Mouse (Mus musculus) C2C12 (cell line): Measurements from ENCODE around the gene Vnn3. TPM values are rescaled to one million over a fixed set of nuclear protein-coding genes. Genes with fewer than 3 reads are reported as not detected.

Experiments
- H3K27me3 ChIP-seq: one replicate; pipeline ENCODE4 v1.6.1; 2011; ENCODE audit not compliant: control insufficient read depth, insufficient read depth, insufficient read length
- H3K36me3 ChIP-seq: one replicate; pipeline ENCODE4 v1.6.1; 2011; ENCODE audit not compliant: control insufficient read depth, insufficient read depth
- H3K4me3 ChIP-seq: one replicate; pipeline ENCODE4 v1.5.1; 2011; ENCODE audit warnings: mild to moderate bottlenecking, control low read depth; ENCODE audit not compliant: poor library complexity, insufficient read depth, severe bottlenecking
- H3K79me2 ChIP-seq: one replicate; pipeline ENCODE4 v1.6.1; 2011; ENCODE audit not compliant: control insufficient read depth, insufficient read depth
- H3K79me3 ChIP-seq: one replicate; pipeline ENCODE4 v1.6.1; 2011; ENCODE audit warnings: low read depth, control low read depth
- H3ac ChIP-seq: one replicate; pipeline ENCODE3; 2011; ENCODE audit warnings: low read depth; ENCODE audit not compliant: control insufficient read depth, insufficient read length
- CEBPB ChIP-seq: IDR thresholded peaks from one replicate; pipeline ENCODE4 v1.6.1; 2011; ENCODE audit warnings: low read depth, mild to moderate bottlenecking, control low read depth, moderate library complexity
- CTCF ChIP-seq: IDR thresholded peaks from one replicate; pipeline ENCODE4 v1.5.1; 2011; ENCODE audit not compliant: control insufficient read depth, insufficient read depth, insufficient read length
- FOSL1 ChIP-seq: IDR thresholded peaks from one replicate; pipeline ENCODE4 v1.8.0; 2011; ENCODE audit warnings: mild to moderate bottlenecking, low read length; ENCODE audit not compliant: poor library complexity, insufficient read depth, severe bottlenecking
- MAX ChIP-seq: IDR thresholded peaks from one replicate; pipeline ENCODE4 v1.6.1; 2011; ENCODE audit warnings: mild to moderate bottlenecking, control low read depth
- MYOD1 ChIP-seq: IDR thresholded peaks from one replicate; pipeline ENCODE4 v1.6.1; 2011; ENCODE audit warnings: low read depth; ENCODE audit not compliant: control insufficient read depth, insufficient read length
- MYOG ChIP-seq: IDR thresholded peaks from one replicate; pipeline ENCODE4 v1.6.1; 2011; ENCODE audit not compliant: control insufficient read depth, insufficient read length; ENCODE audit errors: extremely low read depth
- USF1 ChIP-seq: IDR thresholded peaks from one replicate; pipeline ENCODE4 v1.6.1; 2011; ENCODE audit warnings: low read depth, mild to moderate bottlenecking, control low read depth, moderate library complexity
- polyA plus RNA-seq: library from polyadenylated mRNA; unstranded; fragments of >200 nt; fragmentation: generic; extraction: Trizol; gene quantifications from one replicate; pipeline ENCODE4 v1.2.1, GENCODE M21; 2012; ENCODE audit warnings: missing spikeins

Gene Vnn3
- polyA plus RNA-seq, 1 experiment: not detected

DNA sequence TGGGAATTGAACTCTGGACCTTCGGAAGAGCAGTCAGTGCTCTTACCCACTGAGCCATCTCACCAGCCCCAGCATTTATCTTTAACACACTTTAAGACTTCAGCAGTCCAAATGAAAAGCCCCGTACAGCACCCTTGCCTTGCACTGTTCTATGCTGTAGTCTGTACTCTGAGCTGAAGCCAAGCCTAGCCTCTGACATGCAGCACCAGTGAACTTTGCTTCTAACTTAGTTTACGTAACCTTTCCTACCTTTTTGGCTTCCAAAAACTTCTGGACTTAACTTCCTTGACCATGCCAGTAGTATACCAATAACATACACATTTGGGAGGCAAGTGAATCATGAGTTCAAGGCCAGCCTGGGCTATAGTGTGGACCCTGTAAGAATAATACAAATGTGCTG, 12.4 kb upstream of the Vnn3 start:
- Histone ChIP-seq H3ac (no peak overlapping the region), H3K79me2 (no peaks in the 10 kb centered on the region), H3K4me3 (no peak overlapping the region), H3K36me3 (no peaks in the 10 kb centered on the region), H3K27me3 (no peaks in the 10 kb centered on the region), H3K79me3 (no peaks in the 10 kb centered on the region)
- TF ChIP-seq CTCF: no peak
- TF ChIP-seq FOSL1: no peak
- TF ChIP-seq CEBPB: no peak
- no peak for TF ChIP-seq MAX
- no peak for TF ChIP-seq MYOG
- TF ChIP-seq USF1: no peak
- no peak for TF ChIP-seq MYOD1

DNA sequence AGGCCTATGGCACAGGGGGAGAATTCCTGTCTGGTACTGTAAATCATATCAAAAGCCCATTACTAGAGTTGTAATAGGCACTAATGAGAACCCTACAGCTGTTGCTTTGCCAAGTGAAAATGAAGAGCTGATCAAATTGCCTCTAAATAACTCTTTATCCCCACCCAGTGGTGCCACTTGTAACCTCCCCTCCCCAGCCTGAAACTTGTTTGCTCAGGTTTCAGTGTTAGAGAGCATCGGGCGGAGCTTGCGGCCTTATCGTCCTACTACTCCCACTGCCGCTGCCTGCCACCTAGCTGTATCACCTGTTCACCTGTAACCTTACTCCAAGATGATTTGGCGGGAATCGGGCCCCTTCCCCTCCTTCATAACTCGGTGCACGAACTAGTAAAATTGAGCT, 11.9 kb upstream of the Vnn3 start:
- Histone ChIP-seq H3K79me2 (no peaks in the 10 kb centered on the region), H3K36me3 (no peaks in the 10 kb centered on the region), H3ac (no peak overlapping the region), H3K4me3 (no peak overlapping the region), H3K79me3 (no peaks in the 10 kb centered on the region), H3K27me3 (no peaks in the 10 kb centered on the region)
- TF ChIP-seq MYOD1: no peak
- TF ChIP-seq USF1: no peak
- no peak for TF ChIP-seq MYOG
- no peak for TF ChIP-seq CEBPB
- TF ChIP-seq MAX: no peak

GRCm38 (mm10) chr10:23840496-23840895, 10.8 kb upstream of the Vnn3 start:
- Histone ChIP-seq H3K27me3 (no peaks in the 10 kb centered on the region), H3K4me3 (no peak overlapping the region), H3K36me3 (no peaks in the 10 kb centered on the region), H3ac (no peak overlapping the region), H3K79me3 (no peaks in the 10 kb centered on the region), H3K79me2 (no peaks in the 10 kb centered on the region)
- TF ChIP-seq MYOD1: no peak
- no peak for TF ChIP-seq CTCF
- TF ChIP-seq USF1: no peak
- TF ChIP-seq CEBPB: no peak
- TF ChIP-seq FOSL1: no peak
- no peak for TF ChIP-seq MYOG
- no peak for TF ChIP-seq MAX

DNA sequence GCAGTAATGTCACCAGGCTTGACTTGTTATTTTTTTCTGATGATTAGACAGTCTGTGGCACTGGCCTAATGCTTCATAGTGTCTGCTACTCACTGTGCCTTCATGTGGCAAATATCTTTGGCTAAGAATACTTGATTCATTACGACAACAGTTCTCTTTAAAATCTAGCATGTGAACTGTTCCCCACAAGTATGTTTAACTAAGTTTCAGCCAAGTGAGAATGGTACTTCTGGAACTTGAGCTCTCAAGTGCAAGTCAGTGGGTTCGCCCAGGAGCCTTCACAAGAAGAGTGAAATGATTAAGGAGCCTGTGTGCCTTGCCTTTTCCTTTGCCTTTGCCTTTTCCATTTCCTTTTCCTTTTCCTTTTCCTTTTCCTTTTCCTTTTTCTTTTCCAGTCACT, 834 bp downstream of the Vnn3 start:
- Histone ChIP-seq H3ac (no peak overlapping the region), H3K27me3 (peaks cover 7% of the 10 kb centered on the region), H3K4me3 (no peak overlapping the region), H3K79me2 (no peaks in the 10 kb centered on the region), H3K79me3 (no peaks in the 10 kb centered on the region), H3K36me3 (no peaks in the 10 kb centered on the region)
- TF ChIP-seq CTCF: no peak
- TF ChIP-seq CEBPB: no peak
- no peak for TF ChIP-seq FOSL1
- TF ChIP-seq USF1: no peak
- no peak for TF ChIP-seq MAX
- TF ChIP-seq MYOD1: no peak
- no peak for TF ChIP-seq MYOG

DNA sequence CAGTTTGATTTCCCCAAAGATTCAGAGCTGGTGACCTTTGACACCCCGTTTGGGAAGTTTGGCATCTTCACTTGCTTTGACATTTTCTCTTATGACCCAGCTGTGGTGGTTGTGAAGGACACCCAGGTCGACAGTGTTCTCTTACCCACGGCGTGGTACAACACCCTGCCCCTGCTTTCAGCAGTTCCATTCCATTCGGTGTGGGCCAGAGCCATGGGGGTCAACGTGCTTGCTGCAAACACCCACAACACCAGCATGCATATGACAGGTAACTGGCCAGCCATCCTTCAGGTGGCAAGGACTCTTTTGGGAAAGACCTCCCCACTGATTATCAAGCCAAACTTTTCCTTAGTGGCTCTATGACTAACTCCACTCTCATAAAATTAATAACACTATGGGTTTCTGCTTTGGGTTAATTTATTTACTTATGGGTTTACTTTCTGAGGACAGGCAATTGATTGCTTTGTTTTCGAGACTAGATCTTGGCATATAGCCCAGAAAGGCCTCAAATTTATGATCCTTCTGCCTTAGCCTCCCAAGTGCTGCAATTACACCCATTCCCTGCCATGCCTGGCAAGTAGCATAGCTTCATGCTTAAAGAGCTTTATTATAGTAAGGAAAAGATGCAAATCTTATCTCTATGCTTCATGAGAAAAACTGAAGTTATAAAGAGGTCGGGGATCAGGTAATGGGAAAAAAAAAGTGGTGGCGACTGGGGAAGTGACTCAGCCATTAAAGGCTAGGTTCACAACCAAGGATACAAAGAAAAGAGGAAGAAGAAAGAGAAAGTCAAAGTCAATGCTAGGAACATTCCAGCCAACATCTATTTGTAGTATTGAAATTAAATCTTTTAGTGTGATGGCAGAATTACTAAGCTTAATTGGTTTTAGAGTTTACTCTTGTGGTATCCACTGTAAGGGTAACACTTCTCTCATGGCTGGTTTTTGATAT, 13.4 kb downstream of the Vnn3 start:
- TF ChIP-seq MYOD1: no peak
- TF ChIP-seq CEBPB: no peak
- no peak for TF ChIP-seq FOSL1
- TF ChIP-seq MYOG: no peak
- no peak for TF ChIP-seq CTCF
- no peak for TF ChIP-seq USF1
- TF ChIP-seq MAX: no peak
- H3K79me2 ChIP-seq: no peaks in the 10 kb centered on the region
- H3K27me3 ChIP-seq: no peaks in the 10 kb centered on the region
- no peak overlapping the region for H3ac ChIP-seq
- H3K36me3 ChIP-seq: no peaks in the 10 kb centered on the region
- no peak overlapping the region for H3K4me3 ChIP-seq
- no peaks in the 10 kb centered on the region for H3K79me3 ChIP-seq

DNA sequence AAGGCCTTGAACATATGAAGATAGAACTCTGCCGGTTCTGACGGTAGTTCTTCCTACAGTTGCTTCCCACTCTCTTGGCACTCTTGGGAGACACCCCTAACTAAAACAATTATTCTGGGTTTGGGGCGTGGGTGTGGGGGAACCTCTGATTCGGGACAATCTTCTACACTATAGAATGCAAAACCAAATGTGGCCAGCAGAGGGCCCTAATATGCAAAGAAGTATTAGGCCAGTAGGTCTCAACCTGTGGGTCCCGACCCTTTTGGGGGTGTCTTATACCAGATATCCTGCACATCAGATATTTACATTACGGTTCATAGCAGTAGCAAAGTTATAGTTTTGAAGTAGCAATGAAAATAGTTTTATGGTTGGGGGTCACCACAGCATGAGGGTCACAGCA, 29.4 kb downstream of the Vnn3 start:
- Histone ChIP-seq H3K36me3 (no peaks in the 10 kb centered on the region), H3K79me3 (no peaks in the 10 kb centered on the region), H3K79me2 (no peaks in the 10 kb centered on the region), H3K27me3 (no peaks in the 10 kb centered on the region), H3ac (no peak overlapping the region), H3K4me3 (no peak overlapping the region)
- TF ChIP-seq USF1: no peak
- no peak for TF ChIP-seq MAX
- no peak for TF ChIP-seq FOSL1
- TF ChIP-seq MYOD1: no peak
- TF ChIP-seq CEBPB: no peak
